Mouse (Mus musculus) kidney, postnatal 36 days (tissue): ENCODE measurements at regions not wholly inside any gene's neighbourhood (a gene's known extent, or its start where the extent isn't known, plus 50 kb on each side); places are given as distances from the start of the nearest gene placed in this dataset.

Experiments
- DNase-seq, 2 experiments: peaks; one replicate each; pipeline ENCODE4 v3.0.0; 2021 to 2022; ENCODE audit warnings: mixed read lengths in 2 of 2

DNA sequence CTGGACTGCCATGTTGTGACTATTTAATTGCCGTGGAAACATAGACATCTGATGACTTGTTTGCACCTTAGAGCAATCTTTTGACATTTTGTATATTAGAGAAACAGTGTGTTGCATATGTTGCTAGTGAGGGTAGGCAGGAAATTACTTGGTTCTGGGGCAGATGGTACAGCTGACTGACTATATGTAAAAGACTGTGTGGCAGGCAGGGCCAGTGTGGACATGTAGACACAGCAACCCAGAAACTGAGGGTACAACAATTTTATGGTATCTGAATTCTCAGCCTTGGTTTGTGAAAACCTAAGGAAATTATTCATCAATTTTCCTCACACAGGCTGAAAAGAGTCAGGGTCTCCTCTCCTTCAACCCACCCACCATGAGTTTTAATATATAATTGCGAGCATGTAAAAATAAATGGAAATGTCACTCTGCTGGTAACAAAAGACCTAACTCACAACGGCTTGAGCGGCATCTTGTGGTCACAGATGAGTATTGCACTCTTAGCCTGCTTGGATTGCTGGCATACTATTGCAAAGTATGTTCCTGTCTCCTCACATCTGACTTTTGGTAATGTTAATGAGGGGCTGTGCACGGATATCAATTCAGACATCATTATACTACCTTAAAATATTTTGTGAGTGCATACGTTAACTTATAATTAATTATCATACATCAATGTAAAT is 329.8 kb downstream of the Psat1 start:
- DNase-seq = peak; percentile 19 to 74

DNA sequence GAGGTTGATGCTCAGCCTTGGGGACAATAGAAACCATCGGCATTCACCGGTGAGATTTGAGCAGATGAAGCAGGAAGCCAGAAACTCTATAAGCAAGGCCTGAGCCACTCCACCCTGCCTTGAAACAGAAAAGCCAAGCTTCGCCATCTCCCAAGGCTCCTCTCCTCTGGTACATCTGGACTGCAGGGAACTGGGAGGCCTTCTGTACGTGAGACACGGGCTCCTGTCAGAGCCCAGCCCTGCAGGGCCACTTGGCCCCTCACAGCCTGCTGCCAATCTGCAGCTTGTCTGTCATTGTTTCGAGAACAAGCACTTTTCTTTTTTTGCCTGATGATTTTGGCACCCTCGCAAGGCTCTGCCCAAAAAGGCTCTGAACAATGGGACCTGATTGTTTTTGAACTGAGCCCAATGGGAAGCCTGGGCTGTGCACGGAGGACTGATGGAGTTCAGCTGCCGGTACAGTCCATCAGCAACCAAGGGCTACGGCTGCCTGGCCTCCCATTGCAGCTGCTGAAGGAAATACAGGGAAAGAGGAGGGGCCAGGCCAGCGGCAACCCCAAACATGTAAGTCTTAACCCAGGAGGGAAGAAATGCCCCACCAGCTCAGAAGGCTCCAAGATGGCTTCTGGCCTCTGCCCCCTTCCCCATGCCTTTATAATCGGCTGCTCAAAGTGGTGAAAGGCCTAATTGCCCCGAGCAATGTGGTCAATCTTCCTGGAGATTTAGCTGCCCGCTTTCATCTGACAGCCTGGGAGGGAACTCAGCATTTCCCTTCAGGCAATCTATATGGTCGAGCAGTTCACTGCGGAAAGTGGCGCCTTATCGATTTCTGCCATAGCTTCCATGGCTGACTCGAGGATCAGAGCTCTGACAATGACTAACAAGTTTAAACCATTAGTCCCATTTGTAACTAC is 332.2 kb downstream of the Psat1 start:
- DNase-seq = no peak

DNA sequence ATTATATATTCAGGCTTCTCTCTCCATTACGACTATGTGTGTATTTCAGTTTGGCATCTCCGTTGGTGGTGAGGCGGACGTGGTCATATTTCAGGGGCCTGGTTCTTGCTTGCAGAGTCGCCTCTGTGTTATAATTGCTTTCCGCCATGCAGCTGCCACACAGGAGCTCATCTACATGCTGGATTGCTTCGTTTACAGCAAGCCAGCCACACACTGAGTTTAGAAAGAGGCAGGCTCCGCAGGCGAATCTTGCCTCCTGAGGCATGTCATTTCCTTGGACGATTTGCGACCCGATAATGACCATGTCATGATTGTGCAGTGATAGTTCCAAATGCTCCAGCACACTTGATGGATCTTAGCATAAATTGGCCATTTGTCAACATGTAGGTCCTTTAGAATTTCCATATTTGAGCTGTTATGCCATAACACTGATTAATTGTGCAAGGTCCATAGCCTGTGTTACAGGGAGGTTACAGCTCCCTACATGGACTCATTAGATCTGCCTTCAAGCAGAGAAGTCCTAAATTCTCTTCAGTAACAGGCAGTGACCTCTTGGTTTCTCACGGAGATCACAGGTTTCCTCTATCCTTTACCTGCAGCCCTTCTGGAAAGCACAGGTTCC is 335.9 kb downstream of the Psat1 start:
- no peak for DNase-seq

DNA sequence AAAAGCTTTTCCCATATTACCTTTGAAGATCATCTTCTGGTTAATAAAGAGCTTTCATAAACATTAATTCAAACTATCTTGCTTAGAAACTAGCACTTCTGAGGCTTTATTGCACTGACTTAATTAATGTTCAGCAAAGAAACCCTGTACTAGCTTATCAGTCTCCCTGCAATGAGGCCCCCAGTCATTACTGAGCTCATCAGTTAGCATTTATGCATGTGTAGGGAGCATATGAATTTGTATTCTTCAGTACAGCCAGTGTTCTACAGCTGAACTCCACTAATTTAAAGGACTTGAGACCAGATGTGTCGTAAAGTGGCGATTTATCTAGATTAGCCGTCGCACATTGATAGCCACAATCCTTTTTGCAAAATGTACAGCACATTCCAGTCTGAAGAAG is 340.7 kb downstream of the Psat1 start:
- no peak for DNase-seq

DNA sequence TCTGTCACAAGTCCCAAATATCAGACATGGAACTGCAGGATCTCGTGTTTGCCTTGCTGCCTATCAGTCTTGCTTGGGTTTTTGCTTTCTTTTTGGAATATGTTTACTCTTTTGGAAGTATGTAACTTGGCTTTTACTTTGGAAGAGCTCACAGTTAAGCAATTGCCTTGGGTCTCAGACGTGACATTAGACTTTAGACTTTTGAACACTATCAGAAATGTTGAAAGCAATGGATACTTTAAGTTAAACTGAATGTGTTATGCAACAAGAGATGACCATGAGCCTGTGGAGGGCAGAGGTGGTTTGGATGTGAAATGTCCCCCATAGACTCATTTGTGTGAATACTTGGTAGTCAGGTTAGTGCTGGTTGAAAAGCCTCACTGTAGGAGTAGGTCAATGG is 354.3 kb downstream of the Psat1 start:
- no peak for DNase-seq

DNA sequence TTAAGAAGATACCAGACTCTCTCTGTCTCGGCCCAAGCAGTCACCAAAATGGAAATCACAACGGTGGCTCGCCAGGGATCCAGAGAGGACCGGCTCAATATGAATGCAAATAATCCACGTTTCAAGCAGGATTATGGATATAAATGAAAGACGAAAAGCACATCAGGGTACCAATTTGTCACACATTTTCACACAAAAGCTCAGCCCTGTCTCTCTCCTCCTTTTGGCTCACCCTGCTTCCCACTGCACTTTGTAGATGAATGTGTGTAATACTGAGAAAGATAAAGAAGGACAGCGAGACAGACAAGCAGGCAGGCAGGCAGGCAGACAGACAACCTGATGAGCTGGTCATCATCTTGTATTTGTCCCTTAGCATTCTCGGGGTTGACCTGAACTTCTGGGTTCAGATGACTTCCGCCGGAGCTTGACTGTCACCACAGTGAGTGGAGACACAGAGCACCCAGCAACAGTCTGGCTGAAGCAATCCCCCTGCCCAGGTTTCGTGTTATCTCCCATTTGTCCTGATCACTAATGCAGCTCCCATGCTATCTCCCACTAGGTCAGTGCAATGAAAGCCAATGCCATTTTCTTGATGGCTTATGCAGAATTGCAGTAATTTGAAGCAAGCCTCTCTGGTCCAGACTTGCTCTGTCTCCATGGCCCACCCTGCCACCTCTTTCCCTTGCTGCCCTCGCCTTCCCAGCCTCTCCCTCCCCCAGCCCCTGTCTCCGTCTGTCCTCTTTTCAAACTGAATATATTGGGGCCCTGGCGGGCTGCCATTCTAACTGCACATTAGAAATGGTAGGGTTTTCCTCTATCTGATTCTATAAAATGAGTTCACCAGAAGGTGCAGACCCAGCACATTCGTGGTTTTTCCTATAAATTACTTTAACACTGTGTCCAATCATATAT is 363.1 kb downstream of the Psat1 start:
- no peak for DNase-seq

DNA sequence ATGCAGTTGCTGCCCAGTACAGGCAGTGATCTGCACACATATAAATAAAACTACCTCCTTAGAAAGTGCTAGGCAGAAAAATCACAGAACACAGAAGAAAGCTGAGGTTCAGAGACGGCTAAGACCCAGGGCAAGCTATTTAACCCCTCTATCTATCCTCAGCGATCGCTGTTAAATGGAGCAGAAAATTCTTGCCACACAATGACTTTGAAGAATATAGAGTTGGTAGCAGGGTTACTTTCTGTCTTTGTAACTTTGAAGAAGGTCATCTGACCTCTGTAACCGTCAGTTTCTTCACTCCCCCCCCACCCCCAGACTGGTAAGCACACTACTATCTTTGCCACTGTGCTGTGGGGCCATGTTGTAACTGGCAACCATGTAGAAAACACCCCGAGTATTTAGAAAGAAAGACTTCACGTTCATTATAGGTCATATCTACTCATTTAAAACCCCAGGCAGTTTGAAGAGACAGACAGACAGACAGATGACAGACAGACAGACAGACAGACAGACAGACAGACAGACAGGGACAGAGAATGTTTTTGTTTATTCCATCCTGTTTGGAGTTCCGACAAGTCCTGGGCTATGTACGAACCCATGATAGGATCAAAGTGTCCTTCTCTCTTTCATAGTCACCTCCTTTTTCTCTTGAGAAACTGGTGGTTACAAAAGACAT is 363.9 kb downstream of the Psat1 start:
- DNase-seq = no peak

DNA sequence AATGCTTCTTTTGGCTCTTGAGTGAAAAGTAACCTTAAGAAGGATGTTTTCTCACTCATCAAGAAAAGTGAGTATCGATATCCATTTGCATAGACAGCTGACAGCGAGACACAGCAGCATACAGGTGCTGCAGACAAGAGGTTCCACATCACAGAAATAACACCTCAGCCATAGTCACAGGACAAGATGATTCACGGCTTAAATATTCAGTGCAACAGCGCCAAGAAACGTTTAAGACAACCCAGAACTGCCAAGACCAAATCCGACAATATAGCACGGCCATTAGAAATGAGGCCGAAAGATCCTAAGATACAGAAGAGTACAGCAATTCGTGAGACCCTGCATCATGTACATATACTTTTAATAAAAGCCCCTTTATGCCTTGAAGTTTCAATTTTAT is 375.9 kb downstream of the Psat1 start:
- no peak for DNase-seq

DNA sequence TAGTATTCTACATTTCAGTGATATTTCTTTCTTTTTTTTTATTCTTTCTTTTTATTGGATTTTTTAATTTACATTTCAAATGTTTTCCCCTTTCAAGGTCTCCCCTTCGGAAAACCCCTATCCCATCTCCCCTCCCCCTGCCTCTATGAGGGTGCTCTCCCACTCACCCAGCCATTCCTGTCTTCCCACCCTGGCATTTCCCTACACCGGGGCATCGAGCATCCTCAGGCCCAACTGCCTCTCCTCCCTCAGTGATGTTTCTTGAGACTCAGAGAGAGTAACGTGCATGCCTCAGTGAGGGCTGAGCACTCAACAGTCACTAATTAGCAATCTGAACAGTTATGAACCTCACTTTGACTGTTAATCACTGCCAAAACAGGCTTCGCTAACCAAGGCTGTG is 385.6 kb downstream of the Psat1 start:
- no peak for DNase-seq

DNA sequence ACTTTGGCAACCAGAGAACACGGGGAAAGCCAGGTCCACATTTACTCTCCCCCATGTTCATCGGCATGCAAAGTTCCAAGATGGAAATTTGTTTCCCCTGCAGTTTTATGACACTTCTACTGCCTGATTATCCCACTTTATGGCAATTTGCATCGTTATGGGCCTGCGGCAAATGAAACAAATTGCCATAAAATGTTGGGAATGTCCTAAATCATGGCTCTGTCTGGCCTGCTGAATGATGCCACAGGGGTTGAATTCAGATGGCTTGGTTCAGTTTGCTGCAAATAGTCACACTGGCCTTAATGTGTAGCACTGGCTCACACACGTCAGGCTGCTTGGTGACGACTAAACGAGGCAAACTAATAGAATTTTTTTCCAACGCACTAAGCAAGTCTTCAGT is 393.2 kb downstream of the Psat1 start:
- no peak for DNase-seq

DNA sequence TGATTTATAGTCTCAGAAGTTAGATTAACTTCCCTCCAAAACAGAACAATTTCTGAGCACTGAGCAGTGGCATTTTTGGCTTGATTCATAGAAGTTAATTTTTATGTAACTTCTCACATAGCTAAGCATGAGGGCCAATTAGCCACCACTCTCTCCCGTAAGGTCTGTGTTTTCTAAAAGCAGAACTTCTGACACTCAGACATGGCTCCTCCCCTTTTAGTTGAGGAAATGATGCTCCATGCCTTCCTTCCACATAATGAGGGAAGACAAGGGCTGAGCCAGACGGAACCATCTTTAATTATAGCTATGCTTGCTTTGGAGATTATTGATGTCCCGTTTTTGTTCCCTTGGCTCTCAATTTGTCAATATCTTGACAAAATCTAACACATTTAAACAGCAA is 429.3 kb downstream of the Psat1 start:
- DNase-seq = no peak

DNA sequence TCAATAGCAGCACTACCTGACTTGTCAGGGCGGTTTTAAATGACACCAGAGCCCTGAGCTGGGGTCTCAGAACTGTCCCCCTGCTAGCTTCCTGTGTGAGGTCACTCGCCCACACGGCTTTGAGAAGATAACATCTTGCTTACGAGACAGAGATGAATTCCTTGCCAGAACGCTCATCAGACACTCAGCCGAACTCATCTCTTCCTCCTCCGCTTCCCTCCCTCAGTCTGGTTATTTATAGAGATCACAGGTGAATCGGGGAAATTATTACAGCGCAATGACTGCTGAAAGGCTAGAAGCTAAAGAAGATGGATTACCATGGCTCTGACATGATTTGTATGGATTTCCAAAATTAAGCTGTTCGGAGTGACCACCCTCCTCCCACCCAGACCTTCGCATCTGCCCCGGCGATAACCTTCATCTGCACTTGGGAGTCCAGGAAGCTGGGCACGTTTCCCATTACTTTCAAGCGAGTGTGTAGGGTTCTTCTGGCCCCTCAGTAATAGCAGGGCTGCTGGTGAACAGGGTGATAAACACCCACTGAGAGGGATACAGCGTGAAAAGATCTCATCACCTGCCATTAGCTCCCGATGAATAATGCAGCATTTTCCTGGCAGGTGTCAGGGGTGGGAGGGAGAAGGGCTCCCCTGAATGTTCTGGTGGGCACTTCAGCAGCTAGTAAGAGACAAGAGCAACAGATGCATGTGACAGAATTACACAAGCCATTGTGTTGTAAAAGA is 430.4 kb downstream of the Psat1 start:
- DNase-seq = no peak

DNA sequence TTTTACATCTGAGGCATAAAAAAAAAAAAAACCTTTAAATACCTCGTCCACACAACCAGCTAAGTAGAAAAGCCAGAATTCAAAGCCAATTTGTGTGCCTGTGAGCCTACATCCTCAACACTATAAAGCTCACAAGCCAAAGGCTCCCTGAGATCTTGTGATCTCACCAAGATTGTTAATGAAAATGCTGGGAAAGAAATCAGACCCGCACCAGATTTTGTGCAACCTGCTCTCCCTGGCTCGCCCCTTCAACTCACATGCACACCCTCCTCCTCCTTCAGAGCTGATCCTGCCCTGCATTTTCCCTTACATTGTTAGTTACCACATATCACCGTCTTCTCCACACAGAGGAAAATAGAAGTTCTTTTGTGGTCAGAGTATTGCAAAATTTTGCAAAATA is 433.9 kb downstream of the Psat1 start:
- DNase-seq = no peak

DNA sequence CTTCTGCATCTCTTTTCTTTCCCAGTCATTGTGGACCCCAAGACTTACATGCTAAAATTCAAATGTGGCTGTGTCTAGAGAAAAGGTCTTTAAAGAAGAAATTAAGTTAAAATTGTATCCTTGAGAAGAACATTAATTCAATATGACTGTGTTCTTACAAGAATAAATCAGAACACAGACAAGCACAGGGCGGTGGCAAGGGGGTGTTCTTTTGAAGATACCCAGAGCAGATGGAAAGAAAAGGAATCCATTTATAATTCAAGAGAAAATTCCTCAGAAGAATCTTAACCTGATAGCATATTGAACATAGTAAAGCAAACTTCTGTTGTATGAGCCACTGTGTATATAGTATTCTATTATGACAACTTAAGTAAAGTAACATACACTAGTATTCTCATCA is 436.7 kb downstream of the Psat1 start:
- no peak for DNase-seq

DNA sequence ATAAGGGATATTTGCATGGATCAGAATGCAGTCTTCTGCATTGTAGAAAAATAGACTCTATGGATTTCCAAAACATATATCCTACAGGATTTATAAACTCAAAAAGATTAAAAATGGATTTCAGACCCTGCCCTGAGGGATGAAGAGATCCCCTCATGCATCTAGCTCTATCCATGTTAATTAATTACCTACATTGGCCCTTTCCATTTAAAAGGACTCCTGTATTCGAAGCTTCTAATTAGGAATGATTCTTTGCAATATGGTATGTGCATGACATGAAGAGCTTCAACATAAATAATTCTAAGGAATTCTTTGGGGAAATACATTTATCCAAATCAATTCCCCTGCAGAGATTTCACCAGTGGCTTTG is 444.2 kb downstream of the Psat1 start:
- no peak for DNase-seq

DNA sequence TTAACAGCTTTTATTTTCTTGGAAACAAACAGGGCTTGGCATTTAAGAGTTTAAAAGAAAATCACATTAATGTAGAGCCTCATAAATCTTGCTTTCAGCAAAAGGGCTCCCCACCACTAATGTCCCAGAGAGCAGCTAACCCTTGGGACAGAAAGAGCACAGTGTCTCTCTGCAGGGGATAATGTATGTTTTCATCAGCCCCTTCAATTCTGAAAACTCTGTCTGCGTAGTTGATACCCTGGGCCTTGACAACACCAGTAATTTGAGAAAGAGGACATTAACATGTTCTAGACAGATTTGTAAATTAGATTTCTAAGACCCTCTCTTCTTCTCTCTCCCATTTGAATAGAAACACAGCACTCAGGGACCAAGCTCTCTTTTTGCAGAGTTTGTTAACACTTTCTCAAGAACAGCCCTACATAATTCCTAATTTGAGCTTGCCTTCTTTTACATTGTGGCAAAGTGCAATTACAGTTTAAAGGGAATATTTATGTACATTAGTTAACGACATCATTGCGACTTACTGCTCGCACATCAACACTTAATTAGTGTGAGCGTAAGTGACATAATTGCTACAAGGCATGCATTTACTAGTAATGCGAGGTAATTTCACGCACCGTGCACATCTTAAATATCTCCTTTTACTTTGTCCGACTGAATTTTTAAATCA is 444.7 kb downstream of the Psat1 start:
- no peak for DNase-seq

DNA sequence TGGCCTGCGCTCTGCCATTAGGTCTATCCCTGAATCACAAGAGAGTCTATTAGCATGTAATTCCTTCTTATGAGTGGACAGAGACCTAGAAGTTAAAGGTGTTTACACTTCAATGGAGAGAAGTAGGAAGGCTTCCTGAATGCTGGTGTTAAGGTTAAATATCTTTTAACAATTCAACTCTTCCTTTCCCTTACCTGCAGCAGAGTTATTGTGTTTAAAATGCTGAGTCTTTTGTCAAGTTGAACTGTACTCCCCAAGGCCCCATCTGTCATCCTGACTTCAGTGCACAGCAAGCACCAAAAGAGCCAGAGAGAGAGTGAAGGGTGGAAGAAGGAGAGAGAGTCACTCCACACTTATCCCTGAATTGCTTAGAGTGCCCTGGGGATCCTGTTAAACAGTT is 451.6 kb downstream of the Psat1 start:
- DNase-seq = no peak

DNA sequence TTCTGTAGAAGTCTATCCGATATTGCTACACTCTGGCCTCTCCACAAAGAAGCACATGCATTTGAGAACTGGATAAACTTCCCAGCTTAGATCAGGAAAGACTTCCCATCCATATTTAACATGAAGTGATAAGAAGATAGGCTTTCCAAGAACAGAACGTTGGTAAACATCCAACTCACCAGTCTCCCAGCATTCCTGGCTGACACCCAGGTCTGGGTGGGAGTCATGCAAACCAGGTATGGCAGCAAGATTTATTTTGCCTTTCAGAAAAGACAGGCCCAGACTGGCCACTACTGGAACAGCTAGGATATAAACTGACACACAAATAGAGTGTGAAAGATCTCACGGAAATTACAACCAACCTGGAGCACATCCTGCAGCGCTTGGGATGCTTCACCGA is 459.6 kb downstream of the Psat1 start:
- DNase-seq = no peak

DNA sequence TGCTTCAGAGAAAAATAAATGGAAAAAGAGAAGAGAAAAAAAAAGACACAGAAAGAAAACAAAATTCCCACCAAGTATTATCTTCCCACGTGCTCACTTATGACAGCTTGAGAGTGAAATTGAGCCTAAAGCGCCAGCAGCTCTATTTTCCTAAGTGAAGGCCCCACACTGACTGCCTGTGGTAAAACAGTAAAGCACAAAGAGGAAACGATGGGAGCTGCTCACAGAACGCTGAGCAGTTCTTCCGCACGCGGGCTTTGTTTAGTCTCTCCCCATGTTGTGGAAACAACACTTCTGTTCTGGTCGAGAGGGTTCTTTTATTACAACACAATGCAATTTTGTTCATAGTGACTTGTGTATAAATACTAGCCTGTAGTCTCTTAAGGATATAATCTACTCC is 465.5 kb downstream of the Psat1 start:
- DNase-seq = no peak

DNA sequence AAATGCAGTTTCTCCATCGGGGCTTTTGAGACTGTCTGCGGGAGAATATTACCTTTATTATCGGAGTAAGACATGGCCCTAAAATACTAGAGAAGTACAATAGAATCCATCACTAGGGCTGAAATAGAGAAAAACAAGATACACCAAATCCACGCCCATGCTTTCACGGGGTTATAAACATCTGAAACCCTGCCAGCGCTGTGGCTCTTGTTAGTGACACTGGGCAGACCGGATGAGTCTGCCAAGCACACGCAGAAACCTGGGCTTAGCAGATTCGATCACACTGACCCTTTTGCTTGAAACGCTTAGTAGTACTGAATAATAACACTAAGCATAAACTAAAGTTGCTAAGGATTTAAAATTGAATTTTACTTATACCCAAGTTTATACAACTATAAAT is 477.6 kb downstream of the Psat1 start:
- DNase-seq = no peak

DNA sequence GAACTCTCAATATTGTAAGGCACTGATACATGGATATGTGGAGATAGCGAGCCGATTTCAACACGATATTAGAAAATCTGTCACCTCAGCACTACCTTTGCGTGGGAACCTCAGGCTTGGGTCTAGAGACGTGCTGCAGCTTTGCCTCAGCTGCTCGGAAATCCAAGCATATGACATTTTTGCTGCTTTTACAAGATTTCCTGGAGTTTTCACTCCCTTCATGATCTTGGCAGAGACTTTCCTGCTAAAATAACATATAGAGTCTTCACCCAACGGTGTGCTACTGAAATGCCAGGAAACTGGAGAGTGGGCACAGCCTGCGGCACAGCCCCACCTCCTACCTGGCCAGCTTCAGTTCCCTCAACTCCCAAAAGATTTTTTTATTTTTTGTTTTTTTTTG is 480.4 kb downstream of the Psat1 start:
- no peak for DNase-seq
